Mouse (Mus musculus) lung, adult 2 months (tissue): ENCODE results near the gene Kdm1b. TPM values are rescaled to one million over a fixed set of nuclear protein-coding genes. Genes with fewer than 3 reads are reported as not detected.

Experiments
- DNase-seq: peaks from one replicate; pipeline ENCODE4 v3.0.0; 2022
- H3K4me1 ChIP-seq: fragments of 200-500 bp; 2 replicates; pipeline ENCODE4 v1.6.1; 2011; ENCODE audit warnings: low read length; ENCODE audit not compliant: control insufficient read depth, insufficient read depth
- H3K4me3 ChIP-seq: fragments of 200-500 bp; replicated peaks from 2 replicates; pipeline ENCODE3; 2011; ENCODE audit warnings: low read depth, mild to moderate bottlenecking, control low read depth, low read length; ENCODE audit errors: extremely low read depth
- CTCF ChIP-seq: fragments of 200-500 bp; IDR thresholded peaks from 2 replicates; pipeline ENCODE4 v1.5.1; 2011; ENCODE audit warnings: mild to moderate bottlenecking, low read length, control low read depth; ENCODE audit not compliant: insufficient read depth
- POLR2A ChIP-seq: fragments of 200-500 bp; IDR thresholded peaks from 2 replicates; pipeline ENCODE4 v1.6.1; 2011; ENCODE audit warnings: low read depth, mild to moderate bottlenecking, control low read depth, low read length, borderline replicate concordance; ENCODE audit errors: extremely low read depth
- WGBS: fragments of 180-500 bp; shearing (Covaris S2); methylation state at CpG from one replicate; pipeline ENCODE4 v1.1.7; 2018; 5-methylcytosine and 5-hydroxymethylcytosine counted together
- polyA plus RNA-seq: library from polyadenylated mRNA; depleted of rRNA; stranded (reverse); fragments of >200 nt; gene quantifications from 2 replicates; pipeline ENCODE4 v1.2.3, GENCODE M21; 2012

Gene Kdm1b
- polyA plus RNA-seq, 1 experiment = 9.7 TPM

DNA sequence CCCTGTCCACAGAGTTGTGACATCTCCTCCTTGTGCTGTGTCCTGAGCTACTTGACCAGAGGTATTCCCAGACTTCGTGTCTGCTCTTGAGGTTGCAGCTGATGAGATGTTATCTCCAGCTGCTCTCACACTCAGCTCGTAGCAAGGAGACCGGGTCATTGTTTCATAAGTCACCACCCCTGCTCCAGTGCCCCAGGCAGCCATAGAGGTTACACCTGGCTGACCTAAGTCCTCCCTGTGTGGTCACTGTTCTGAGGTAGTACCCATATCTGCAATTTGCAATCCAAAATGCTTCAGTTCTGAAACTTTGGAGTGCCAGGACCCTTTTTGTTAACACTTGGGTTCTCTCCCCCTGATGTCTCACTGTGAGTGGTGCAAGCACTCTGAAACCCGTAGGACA lies 6.7 kb downstream of the Kdm1b start:
- TF ChIP-seq POLR2A = no peak
- TF ChIP-seq CTCF = no peak
- 66% methylated on average over 4 of the region's 4 CpGs for WGBS
- 0 out of 2 replicates have a peak, but pooled peaks cover 2% of the 10 kb centered on the region for H3K4me1 ChIP-seq

DNA sequence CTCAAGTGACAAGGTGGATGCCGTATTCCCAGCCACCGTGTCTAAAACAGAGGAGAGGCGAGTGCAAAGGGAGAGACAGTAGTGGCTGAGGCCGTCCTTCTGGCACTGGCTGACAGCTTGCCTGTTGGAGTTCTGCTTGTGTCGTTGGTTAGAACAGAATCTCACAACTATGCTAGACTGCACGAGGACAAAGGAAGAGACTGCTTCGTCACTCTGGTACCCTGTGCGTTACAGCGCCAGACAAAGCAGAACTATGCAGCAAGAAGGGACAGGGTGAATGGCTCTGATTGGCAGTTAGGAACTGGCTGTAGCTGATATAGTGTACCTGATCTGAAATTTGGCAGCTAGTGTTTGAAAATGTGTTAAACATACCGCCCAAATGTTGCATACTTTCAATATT lies 10.7 kb downstream of the Kdm1b start:
- H3K4me1 ChIP-seq = no peaks in the 10 kb centered on the region
- no peak overlapping the region for H3K4me3 ChIP-seq
- DNase-seq = no peak
- TF ChIP-seq CTCF = no peak
- WGBS = 88% methylated on average over 10 of the region's 10 CpGs

More for the DNA sequence above, 6.7 kb downstream of the Kdm1b start:
- no peak for DNase-seq
- no peak overlapping the region for H3K4me3 ChIP-seq

DNA sequence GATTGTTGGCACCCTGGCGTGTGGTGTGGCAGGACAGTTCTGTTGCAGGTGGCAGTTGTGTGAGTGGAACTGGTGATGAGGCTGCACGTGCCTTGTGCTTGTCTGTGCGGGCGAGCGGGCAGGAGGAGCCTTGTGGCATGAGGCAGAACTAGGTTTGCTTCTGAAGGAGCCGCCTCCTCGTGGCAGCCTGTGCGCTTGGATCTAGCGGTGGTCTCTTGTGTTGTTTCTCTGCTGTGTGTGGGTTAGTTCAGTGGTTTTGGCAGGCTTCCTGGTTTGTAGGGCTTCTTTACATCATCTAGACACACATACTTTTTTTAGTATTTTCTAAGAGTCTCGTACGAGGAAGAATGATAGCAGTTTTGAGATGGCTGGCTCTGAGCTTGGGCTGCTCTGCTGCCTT lies 12.8 kb downstream of the Kdm1b start:
- TF ChIP-seq POLR2A (no peak), CTCF (no peak)
- Histone ChIP-seq H3K4me3 (no peak overlapping the region), H3K4me1 (no peaks in the 10 kb centered on the region)
- no peak for DNase-seq
- 77% methylated on average over 11 of the region's 11 CpGs for WGBS

DNA sequence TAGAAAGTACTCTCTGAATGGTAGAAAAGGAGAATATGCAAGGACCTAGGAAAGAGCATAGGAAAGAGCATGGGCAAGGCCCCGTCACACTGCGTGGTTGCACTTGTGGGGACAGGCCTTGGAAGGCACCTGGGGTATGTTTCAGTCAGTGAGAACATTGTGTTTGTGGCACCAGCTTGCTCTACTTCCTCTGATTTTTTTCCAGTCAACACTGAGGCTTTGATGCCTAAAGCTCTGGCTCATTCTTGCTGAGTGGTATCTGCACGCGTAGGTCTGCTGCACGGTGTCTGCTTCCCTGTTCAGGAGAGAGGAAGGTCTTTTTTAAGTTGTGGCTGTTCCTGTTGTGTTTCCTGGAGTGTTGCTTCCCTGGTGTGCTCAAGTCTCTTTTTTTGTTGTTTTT lies 13.5 kb downstream of the Kdm1b start:
- 89% methylated on average over 5 of the region's 5 CpGs for WGBS
- Histone ChIP-seq H3K4me3 (no peak overlapping the region), H3K4me1 (no peaks in the 10 kb centered on the region)
- DNase-seq = no peak
- TF ChIP-seq CTCF (no peak), POLR2A (no peak)

DNA sequence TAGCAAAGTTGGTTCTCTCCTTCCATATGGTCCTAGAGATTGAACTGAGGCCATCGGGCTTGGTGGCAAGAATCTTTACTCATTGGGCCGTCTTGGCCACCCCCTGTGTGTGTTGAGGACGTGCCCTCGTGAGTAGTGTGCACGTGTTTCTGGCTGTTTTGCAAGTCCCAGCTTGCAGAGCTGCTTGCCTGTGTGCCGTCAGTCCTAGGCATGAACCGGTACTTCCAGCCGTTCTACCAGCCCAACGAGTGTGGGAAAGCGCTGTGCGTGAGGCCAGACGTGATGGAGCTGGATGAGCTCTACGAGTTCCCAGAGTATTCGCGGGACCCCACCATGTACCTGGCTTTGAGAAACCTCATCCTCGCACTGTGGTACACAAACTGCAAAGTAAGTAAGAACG lies 19.5 kb downstream of the Kdm1b start:
- 93% methylated on average over 17 of the region's 17 CpGs for whole genome bisulfite sequencing
- TF ChIP-seq POLR2A = no peak
- no peak for TF ChIP-seq CTCF
- H3K4me1 ChIP-seq = no peaks in the 10 kb centered on the region
- no peak for DNase-seq
- no peak overlapping the region for H3K4me3 ChIP-seq

DNA sequence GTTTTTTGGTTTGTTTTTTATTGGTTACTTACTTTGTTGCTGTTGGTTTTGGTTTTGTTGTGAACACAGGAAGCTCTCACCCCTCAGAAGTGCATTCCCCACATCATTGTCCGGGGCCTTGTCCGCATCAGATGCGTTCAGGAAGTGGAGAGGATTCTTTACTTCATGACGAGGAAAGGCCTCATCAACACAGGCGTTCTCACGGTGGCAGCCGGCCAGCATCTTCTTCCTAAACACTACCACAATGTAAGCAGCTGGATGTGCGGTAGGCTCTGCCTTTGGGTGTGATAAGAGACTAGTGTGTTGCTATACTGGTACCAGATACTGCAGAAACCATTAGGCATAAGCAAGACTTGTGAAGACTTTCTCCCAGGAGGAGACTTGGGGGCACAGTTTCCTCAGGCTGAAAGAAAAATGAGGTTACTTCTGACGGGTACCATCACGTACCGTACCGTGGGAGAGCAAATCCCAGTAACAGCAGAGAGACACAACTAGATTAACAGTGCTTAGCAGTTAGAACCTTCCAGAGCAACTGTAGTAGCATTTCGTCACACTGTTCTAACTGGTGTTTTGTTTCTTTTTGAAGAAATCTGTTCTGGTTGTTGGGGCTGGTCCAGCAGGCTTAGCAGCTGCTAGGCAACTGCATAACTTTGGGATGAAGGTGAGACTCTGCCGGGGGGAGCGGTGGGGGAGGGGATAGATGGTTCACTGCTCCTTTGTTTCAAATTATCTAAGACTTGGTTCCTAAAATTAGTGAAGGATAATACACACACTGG lies 20.9 kb downstream of the Kdm1b start:
- Histone ChIP-seq H3K4me1 (no peaks in the 10 kb centered on the region), H3K4me3 (no peak overlapping the region)
- WGBS = 59% methylated on average over 15 of the region's 15 CpGs
- TF ChIP-seq POLR2A (no peak), CTCF (no peak)
- DNase-seq = no peak

DNA sequence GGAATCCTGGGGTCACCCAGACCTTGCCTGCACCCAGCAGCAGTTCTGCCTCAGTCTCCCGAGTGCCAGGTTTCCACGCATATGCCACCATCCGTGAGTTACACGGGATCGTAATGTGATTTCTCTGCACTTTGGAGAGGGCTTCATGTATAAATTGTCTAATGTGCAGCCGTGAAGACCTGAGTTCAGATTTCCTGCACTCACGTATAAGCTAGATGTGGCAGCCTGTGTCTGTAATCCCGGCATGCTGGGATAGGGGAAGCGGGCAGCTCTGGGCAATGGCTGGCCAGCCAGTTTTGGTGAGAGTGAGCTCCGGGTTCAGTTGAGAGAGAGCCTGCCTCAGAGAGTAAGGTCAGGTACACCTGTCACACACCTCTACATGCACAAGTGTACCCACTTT lies 23.2 kb downstream of the Kdm1b start:
- Histone ChIP-seq H3K4me3 (no peak overlapping the region), H3K4me1 (no peaks in the 10 kb centered on the region)
- 97% methylated on average over 10 of the region's 10 CpGs for WGBS
- TF ChIP-seq CTCF (no peak), POLR2A (no peak)
- DNase-seq = no peak

DNA sequence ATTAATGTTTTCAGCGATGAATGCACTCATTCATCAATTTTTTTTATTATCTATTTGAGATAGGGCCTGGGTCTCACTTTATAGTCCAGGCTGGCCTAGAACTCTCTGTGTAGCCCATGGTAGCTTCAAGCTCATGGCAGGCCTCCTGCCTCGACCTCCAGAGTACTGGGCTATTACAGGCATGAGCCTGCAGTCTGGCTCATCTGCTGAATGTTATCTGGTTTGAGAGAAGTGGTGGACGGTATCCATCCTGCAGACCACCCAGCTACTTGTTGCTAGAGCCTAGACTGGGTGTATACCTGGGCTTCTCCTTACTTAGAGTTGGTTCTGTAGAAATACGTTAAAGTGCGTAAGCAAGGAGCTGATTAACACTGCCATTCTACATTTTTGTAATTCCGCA lies 23.7 kb downstream of the Kdm1b start:
- Histone ChIP-seq H3K4me3 (no peak overlapping the region), H3K4me1 (no peaks in the 10 kb centered on the region)
- no peak for DNase-seq
- TF ChIP-seq POLR2A = no peak
- TF ChIP-seq CTCF = no peak
- 91% methylated on average over 6 of the region's 6 CpGs for WGBS

DNA sequence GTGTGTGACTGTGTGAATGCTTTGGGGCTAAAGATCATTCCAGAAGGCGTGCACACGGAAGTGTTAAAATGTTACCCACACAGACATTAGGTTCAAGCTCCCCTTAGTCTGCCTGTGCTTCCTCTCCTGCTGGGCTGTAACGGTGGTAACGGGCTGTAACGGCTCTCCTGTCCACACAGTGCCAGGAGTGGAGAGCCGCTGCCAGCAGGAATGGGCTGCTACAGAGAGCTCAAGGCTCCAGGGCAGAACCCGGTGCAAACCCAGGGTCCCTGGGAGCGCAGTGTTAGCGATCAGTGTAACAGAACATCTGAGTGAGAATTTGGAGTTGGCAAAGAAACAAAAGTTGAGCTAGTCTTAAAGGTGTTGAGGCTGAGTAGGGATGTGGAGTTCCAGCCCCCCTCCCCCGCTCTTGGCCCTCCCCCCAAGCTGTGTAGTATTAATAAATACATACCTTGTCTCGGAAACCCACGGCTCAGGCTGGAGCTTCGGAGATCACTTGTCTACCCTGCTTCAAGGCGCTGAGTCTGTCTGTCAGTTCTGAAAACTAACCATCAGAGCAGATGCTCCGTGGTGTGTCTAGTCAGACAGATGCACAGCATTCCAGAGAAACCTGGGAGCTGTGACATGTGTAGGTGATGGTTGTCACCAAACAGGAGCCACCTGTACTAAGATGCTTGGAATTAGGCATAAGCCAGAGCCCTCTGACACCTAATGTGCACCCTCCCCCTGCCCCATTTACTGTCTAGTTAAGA lies 27.2 kb downstream of the Kdm1b start:
- Histone ChIP-seq H3K4me3 (no peak overlapping the region), H3K4me1 (no peaks in the 10 kb centered on the region)
- DNase-seq = no peak
- WGBS = 80% methylated on average over 15 of the region's 15 CpGs
- TF ChIP-seq CTCF (no peak), POLR2A (no peak)

DNA sequence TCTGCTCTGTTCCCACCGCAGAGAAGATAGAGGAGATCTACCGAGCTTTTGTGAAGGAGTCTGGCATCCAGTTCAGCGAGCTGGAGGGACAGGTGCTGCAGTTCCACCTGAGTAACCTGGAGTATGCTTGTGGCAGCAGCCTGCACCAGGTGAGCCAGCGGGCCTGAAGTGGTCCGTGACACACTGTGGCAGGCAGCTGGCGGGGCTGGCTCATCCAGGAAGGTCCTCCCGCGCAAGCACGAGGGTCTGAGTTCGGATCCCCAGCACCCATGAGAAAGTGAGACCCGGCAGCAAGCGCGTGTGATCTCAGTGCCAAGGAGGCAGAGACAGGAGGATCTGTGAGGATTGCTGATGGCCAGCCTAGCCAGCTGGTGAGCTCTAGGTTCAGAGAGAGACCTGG lies 28.6 kb downstream of the Kdm1b start:
- no peak for DNase-seq
- Histone ChIP-seq H3K4me1 (no peaks in the 10 kb centered on the region), H3K4me3 (no peak overlapping the region)
- TF ChIP-seq CTCF (no peak), POLR2A (no peak)
- 95% methylated on average over 13 of the region's 13 CpGs for WGBS

DNA sequence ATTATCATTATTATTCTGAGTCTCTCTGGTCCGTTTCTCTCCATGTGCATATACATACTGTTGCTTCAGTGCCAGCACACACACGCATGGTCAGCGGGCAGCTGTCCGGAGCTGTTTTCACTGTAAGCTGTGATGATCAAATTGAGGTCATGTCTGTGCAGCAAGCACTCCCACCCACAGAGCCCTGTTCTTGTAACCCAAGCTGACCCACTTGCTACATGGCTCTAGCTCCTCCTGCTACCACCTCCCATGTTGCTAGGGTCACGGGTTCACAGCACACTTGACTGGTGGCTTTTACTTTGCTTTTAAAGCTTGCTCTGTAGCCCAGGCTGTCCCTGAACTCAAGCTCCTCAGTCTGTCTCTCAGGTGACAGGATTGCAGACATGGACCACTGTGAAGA lies 29.2 kb downstream of the Kdm1b start:
- TF ChIP-seq CTCF (no peak), POLR2A (no peak)
- Histone ChIP-seq H3K4me1 (no peaks in the 10 kb centered on the region), H3K4me3 (no peak overlapping the region)
- no peak for DNase-seq
- WGBS = 92% methylated on average over 5 of the region's 5 CpGs
